Mouse (Mus musculus) neural tube, embryonic 15.5 days (tissue): ENCODE data around the gene Pex5. TPM values are rescaled to one million over a fixed set of nuclear protein-coding genes. Genes with fewer than 3 reads are reported as not detected.

Experiments used
- ATAC-seq: fragments of 200-750 bp; cut with Nextera tagmentation; 2 replicates; pipeline ENCODE4 v1.8.0; 2017; ENCODE audit warnings: mild to moderate bottlenecking, moderate TSS enrichment, moderate library complexity; ENCODE audit not compliant: low FRiP score
- H3K27ac ChIP-seq: fragments of 300-500 bp; sonication (generic); replicated peaks from 2 replicates; pipeline ENCODE4 v1.5.1; 2015; ENCODE audit warnings: mild to moderate bottlenecking, inconsistent platforms
- H3K27me3 ChIP-seq: fragments of 300-500 bp; sonication (generic); replicated peaks from 2 replicates; pipeline ENCODE4 v1.6.1; 2015; ENCODE audit warnings: inconsistent platforms
- H3K36me3 ChIP-seq: fragments of 300-500 bp; sonication (generic); 2 replicates; pipeline ENCODE4 v1.6.1; 2015; ENCODE audit warnings: inconsistent platforms
- H3K4me1 ChIP-seq: fragments of 300-500 bp; sonication (generic); 2 replicates; pipeline ENCODE4 v1.6.1; 2015; ENCODE audit warnings: inconsistent platforms
- H3K4me2 ChIP-seq: fragments of 300-500 bp; sonication (generic); 2 replicates; pipeline ENCODE4 v1.6.1; 2015; ENCODE audit warnings: inconsistent platforms, mild to moderate bottlenecking, moderate library complexity
- H3K4me3 ChIP-seq: fragments of 300-500 bp; sonication (generic); replicated peaks from 2 replicates; pipeline ENCODE4 v1.5.1; 2015; ENCODE audit warnings: mild to moderate bottlenecking, inconsistent platforms
- H3K9ac ChIP-seq: fragments of 300-500 bp; sonication (generic); replicated peaks from 2 replicates; pipeline ENCODE4 v1.6.1; 2015; ENCODE audit warnings: mild to moderate bottlenecking, inconsistent platforms
- H3K9me3 ChIP-seq: fragments of 300-500 bp; sonication (generic); replicated peaks from 2 replicates; pipeline ENCODE4 v1.6.1; 2016; ENCODE audit warnings: inconsistent platforms
- WGBS: fragments of 180-500 bp; shearing (Covaris S2); methylation state at CpG from one replicate; pipeline ENCODE4 v1.1.7; 2015; ENCODE audit warnings: mixed read lengths; 5-methylcytosine and 5-hydroxymethylcytosine counted together
- polyA plus RNA-seq: library from polyadenylated mRNA; unstranded; fragments of >200 nt; fragmentation: Nextera tagmentation; extraction: Ambion mirVana; gene quantifications from 2 replicates; pipeline ENCODE4 v1.2.1, GENCODE M21; 2015

The Pex5 gene
- 58.0 and 62.4 TPM in 2 replicates for polyA plus RNA-seq

GRCm38 (mm10) chr6:124414927-124415325 is at the start of gene Pex5:
Gene Pex5 (minus strand): TSS chr6:124415067.
- ATAC-seq = peak; percentile 97
- peak within 1 kb of the TSS; percentile 85 for H3K27ac ChIP-seq
- H3K9ac ChIP-seq = peak within 1 kb of the TSS; percentile 65
- peaks cover 15% of the 10 kb centered on the region for H3K36me3 ChIP-seq
- peaks cover 17% of the 10 kb centered on the region for H3K4me1 ChIP-seq
- H3K4me2 ChIP-seq = peak within 1 kb of the TSS; percentile 68
- under 1% methylated on average over 35 of the region's 36 CpGs for WGBS
- H3K9me3 ChIP-seq = no peaks in the 10 kb centered on the region
- H3K27me3 ChIP-seq = no peaks in the 10 kb centered on the region
- peak within 1 kb of the TSS; percentile 66 for H3K4me3 ChIP-seq

GRCm38 (mm10) chr6:124463881-124464291 is 49.0 kb upstream of the Pex5 start:
- Histone ChIP-seq H3K9ac (peak overlapping the region; percentile 75), H3K4me3 (peak overlapping the region; percentile 64), H3K9me3 (no peaks in the 10 kb centered on the region), H3K4me1 (peaks cover 29% of the 10 kb centered on the region), H3K36me3 (peaks cover 26% of the 10 kb centered on the region), H3K4me2 (peak overlapping the region; percentile 83), H3K27ac (peak overlapping the region; percentile 93), H3K27me3 (no peaks in the 10 kb centered on the region)
- ATAC-seq = peak; percentile 55
- 12% methylated on average over 8 of the region's 8 CpGs for WGBS

GRCm38 (mm10) chr6:124459388-124459787 is 44.5 kb upstream of the Pex5 start:
- no peak for ATAC-seq

GRCm38 (mm10) chr6:124458505-124458904 is 43.6 kb upstream of the Pex5 start:
- H3K27ac ChIP-seq = no peak overlapping the region
- WGBS = 89% methylated on average over 11 of the region's 11 CpGs
- peaks cover 51% of the 10 kb centered on the region for H3K36me3 ChIP-seq
- H3K4me2 ChIP-seq = no peak overlapping the region
- no peaks in the 10 kb centered on the region for H3K27me3 ChIP-seq
- no peak overlapping the region for H3K4me3 ChIP-seq
- H3K4me1 ChIP-seq = peaks cover 16% of the 10 kb centered on the region
- no peaks in the 10 kb centered on the region for H3K9me3 ChIP-seq
- H3K9ac ChIP-seq = no peak overlapping the region
- no peak for ATAC-seq

More at GRCm38 (mm10) chr6:124459388-124459787, 44.5 kb upstream of the Pex5 start:
- Histone ChIP-seq H3K27me3 (no peaks in the 10 kb centered on the region), H3K36me3 (peaks cover 51% of the 10 kb centered on the region), H3K4me2 (no peak overlapping the region), H3K27ac (no peak overlapping the region), H3K9ac (no peak overlapping the region), H3K4me1 (peaks cover 19% of the 10 kb centered on the region), H3K9me3 (no peaks in the 10 kb centered on the region), H3K4me3 (no peak overlapping the region)
- WGBS = 86% methylated on average over 4 of the region's 4 CpGs

GRCm38 (mm10) chr6:124457827-124458226 is 43.0 kb upstream of the Pex5 start:
- Histone ChIP-seq H3K9me3 (no peaks in the 10 kb centered on the region), H3K4me2 (no peak overlapping the region), H3K4me3 (no peak overlapping the region), H3K27ac (no peak overlapping the region), H3K36me3 (peaks cover 55% of the 10 kb centered on the region), H3K27me3 (no peaks in the 10 kb centered on the region), H3K4me1 (peaks cover 10% of the 10 kb centered on the region), H3K9ac (no peak overlapping the region)
- whole genome bisulfite sequencing = 86% methylated on average over 5 of the region's 5 CpGs
- no peak for ATAC-seq

- peaks cover 45% of the 10 kb centered on the region for H3K36me3 ChIP-seq
- no peak overlapping the region for H3K4me2 ChIP-seq
- no peak overlapping the region for H3K4me3 ChIP-seq
- no peaks in the 10 kb centered on the region for H3K27me3 ChIP-seq
- no peaks in the 10 kb centered on the region for H3K4me1 ChIP-seq
- ATAC-seq = no peak
- H3K9ac ChIP-seq = no peak overlapping the region
- H3K9me3 ChIP-seq = no peaks in the 10 kb centered on the region
- no peak overlapping the region for H3K27ac ChIP-seq
- 95% methylated on average over 5 of the region's 5 CpGs for WGBS
Observed at GRCm38 (mm10) chr6:124456243-124456642, 41.4 kb upstream of the Pex5 start.

- Histone ChIP-seq H3K27me3 (no peaks in the 10 kb centered on the region), H3K9me3 (no peaks in the 10 kb centered on the region), H3K27ac (no peak overlapping the region), H3K4me3 (no peak overlapping the region), H3K36me3 (peaks cover 51% of the 10 kb centered on the region), H3K4me1 (no peaks in the 10 kb centered on the region), H3K4me2 (no peak overlapping the region), H3K9ac (no peak overlapping the region)
- 40% methylated on average over 4 of the region's 4 CpGs for WGBS
- no peak for ATAC-seq
Observed at GRCm38 (mm10) chr6:124453756-124454155, 38.9 kb upstream of the Pex5 start.

- Histone ChIP-seq H3K4me1 (no peaks in the 10 kb centered on the region), H3K36me3 (peaks cover 48% of the 10 kb centered on the region), H3K4me2 (no peak overlapping the region), H3K4me3 (no peak overlapping the region), H3K27me3 (no peaks in the 10 kb centered on the region), H3K9me3 (no peaks in the 10 kb centered on the region), H3K9ac (no peak overlapping the region), H3K27ac (no peak overlapping the region)
- no peak for ATAC-seq
- 73% methylated on average over 3 of the region's 3 CpGs for WGBS
Observed at GRCm38 (mm10) chr6:124451995-124452394, 37.1 kb upstream of the Pex5 start.

- Histone ChIP-seq H3K9ac (no peak overlapping the region), H3K4me3 (no peak overlapping the region), H3K4me2 (no peak overlapping the region), H3K27me3 (no peaks in the 10 kb centered on the region), H3K4me1 (no peaks in the 10 kb centered on the region), H3K27ac (no peak overlapping the region), H3K9me3 (no peaks in the 10 kb centered on the region), H3K36me3 (peaks cover 41% of the 10 kb centered on the region)
- no peak for ATAC-seq
- WGBS = 85% methylated on average over 18 of the region's 18 CpGs
Observed at GRCm38 (mm10) chr6:124449668-124450383, 35.0 kb upstream of the Pex5 start.

GRCm38 (mm10) chr6:124448959-124449667 is 34.2 kb upstream of the Pex5 start:
- ATAC-seq = no peak
- H3K4me3 ChIP-seq = no peak overlapping the region
- H3K9me3 ChIP-seq = no peaks in the 10 kb centered on the region
- no peak overlapping the region for H3K27ac ChIP-seq
- WGBS = 98% methylated on average over 16 of the region's 16 CpGs
- H3K9ac ChIP-seq = no peak overlapping the region
- H3K36me3 ChIP-seq = peaks cover 43% of the 10 kb centered on the region
- H3K4me2 ChIP-seq = no peak overlapping the region
- no peaks in the 10 kb centered on the region for H3K4me1 ChIP-seq
- no peaks in the 10 kb centered on the region for H3K27me3 ChIP-seq

GRCm38 (mm10) chr6:124448186-124448852 is 33.5 kb upstream of the Pex5 start:
- WGBS = 72% methylated on average over 10 of the region's 10 CpGs
- peaks cover 50% of the 10 kb centered on the region for H3K36me3 ChIP-seq
- no peak overlapping the region for H3K4me3 ChIP-seq
- no peaks in the 10 kb centered on the region for H3K9me3 ChIP-seq
- no peaks in the 10 kb centered on the region for H3K4me1 ChIP-seq
- no peak overlapping the region for H3K4me2 ChIP-seq
- no peak for ATAC-seq
- no peak overlapping the region for H3K9ac ChIP-seq
- no peaks in the 10 kb centered on the region for H3K27me3 ChIP-seq
- H3K27ac ChIP-seq = no peak overlapping the region
